Mouse (Mus musculus) ovary, postnatal 36 days (tissue): ENCODE results near the gene Rhob.
"Not testable (repeated sequence)": the region's sequence is repeated elsewhere in the genome, so short reads cannot be mapped to it uniquely, and the experiment has no call there.

ENCODE experiments used
- DNase-seq: peaks from one replicate; pipeline ENCODE4 v3.0.0; 2022; ENCODE audit warnings: low spot score, mixed read lengths

Gene Rhob

DNA sequence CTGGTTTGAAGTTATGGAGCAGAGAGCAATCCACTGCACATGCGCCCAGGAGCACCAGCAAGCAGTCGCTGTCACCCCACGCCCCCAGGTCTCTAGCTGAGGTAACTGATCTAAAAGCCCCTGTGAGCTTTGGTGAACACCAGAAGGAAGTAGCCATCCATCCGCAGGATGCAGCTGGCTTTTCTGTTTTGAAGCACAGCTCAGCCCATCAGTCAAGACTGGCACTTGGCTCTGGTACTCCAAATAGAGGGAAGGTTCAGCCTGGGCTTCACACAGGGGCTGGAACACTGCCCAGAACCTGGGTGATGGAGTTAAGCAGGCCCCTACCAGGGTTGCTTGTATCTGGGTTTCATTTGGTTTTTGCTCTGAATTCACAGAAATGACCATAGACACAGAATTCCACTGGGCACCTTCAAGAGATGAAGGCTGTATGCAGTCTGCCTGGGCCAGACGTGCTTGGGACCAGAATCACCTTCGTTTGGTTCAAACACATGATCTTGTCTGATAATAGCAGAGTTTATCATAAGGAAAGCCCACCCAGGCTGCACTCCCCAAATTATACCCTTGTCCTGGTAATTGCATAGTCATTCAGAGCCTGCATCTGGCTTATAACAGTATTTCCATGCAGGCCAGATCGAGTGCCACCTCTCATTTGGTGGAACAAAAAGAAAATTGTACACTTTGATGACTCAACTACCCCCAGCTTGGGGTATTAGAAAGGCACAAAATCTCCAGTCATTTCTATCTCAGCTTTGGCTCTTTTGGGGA, 27.0 kb downstream of the Rhob start:
- DNase-seq = no peak

DNA sequence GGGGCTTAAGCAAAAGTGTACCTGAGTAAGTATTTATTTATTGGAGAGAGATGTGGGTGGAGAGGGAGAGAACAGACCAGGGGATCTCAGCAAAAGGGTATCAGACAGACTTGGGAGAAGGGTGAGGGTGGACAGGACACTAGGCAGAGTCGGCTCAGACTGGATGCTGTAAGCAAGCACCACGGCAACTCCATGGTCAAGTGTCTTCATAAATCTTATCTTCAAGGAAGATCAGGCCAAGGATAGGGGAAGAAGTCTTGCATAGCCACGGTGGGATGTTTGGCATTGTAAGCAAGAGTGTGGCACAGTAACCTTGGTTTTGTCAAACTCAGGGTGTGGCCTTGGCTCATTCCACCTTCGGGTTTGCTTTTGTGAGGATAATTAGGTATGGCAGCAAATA, 27.8 kb downstream of the Rhob start:
- no peak for DNase-seq

DNA sequence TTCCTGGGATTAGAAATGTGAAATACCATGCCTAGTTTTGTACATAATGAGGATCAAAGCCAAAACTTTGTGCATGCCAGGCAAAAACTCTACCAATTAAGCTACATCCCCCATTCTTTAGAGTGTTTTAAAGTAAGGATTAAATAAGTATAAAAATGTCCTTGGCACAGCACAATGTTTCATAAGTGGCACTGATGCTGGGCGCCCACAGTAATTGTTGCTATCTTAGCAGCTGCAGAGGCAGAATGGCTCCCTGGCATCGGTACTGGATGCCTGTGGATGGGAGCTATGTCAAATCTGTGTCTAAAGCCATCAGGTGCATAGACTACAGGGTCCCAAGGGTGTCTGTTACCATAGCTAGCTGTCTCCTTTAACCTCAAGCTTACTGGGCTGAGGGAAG, 28.8 kb downstream of the Rhob start:
- no peak for DNase-seq

DNA sequence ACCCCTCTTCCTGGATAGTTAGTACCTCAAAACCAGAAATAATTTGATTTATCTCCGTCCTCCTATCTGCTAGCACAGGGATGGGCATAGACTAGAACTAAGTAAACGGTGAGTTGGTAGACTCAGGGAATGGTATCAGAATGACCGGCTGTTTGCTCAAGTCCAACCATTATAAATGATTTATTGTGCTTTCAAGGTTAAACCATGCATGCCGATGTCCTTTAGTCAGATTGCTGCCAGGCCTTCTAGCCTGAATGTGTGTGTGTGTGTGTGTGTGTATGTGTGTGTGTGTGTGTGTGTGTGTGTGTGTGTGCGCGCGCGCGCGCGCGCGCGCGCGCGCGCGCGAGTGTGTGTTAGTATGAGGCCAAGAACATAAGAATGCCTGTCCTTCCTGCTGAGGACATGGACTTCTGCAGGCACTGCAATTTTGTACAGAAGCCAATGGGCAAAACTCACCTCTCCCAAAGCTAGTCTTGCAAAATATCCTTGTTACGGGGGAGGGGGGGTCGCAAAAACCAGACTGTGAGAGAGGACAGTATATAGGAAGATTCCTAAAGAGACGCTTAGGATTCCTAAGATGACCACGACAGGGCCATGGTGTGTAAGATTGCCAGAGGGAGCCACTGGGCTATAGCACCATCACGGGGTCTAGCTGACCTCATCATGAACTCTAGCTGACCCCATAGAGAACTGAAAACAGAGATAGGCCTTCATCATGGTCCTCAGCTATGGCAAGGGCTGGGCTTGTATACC, 29.9 kb downstream of the Rhob start:
- DNase-seq = no peak

GRCm38 (mm10) chr12:8468221-8468865, 31.5 kb downstream of the Rhob start:
- DNase-seq = no peak

- no peak for DNase-seq
Measured at GRCm38 (mm10) chr12:8467029-8467924, 32.5 kb downstream of the Rhob start.

GRCm38 (mm10) chr12:8465680-8466079, 34.1 kb downstream of the Rhob start:
- DNase-seq = no peak

- DNase-seq = no peak
Measured at GRCm38 (mm10) chr12:8464961-8465360, 34.8 kb downstream of the Rhob start.

- no peak for DNase-seq
Measured at GRCm38 (mm10) chr12:8463599-8464160, 36.1 kb downstream of the Rhob start.

- DNase-seq = no peak
Measured at GRCm38 (mm10) chr12:8462533-8462932, 37.3 kb downstream of the Rhob start.

GRCm38 (mm10) chr12:8461575-8461974, 38.2 kb downstream of the Rhob start:
- DNase-seq = not testable (repeated sequence)

DNA sequence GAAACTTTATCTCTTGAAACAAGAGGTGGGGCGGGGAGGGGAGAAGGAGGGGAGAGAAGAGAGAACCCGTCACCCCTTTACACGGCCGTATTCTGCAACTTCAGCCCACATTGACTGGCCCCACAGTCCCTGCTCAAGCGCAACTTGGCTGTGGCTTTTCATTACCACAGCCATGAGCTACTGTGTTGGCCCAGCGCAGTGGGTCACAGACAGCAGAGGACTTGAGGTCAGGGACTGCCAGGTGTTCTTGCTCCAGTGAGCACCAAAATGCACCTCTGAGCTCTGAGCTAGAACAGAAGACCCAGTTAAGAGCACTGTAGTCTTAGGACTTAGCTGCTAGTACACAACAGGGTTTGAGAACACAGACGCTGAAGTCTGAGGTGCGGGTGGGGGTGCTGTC, 41.4 kb downstream of the Rhob start:
- no peak for DNase-seq

GRCm38 (mm10) chr12:8457052-8457451, 42.8 kb downstream of the Rhob start:
- DNase-seq = no peak

DNA sequence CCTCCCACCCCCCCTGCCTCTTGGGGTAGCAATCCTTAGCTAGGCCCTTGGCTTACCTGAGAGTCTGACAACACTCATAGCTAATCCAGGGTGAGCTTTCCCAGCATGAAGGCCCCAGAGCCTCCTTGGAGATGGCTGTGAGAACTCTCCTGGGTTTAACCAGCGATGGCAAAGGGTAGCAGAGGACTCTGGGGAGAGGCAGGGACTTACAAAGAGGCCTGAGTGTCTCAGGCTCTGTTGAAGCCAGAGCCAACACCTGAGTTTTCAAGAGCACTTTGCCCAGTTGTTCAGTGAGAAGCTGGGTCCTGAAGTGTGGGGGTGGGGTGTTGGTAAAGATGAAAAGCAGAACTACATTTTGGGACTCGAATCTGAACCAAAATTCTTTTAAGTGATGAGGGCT, 44.8 kb downstream of the Rhob start:
- no peak for DNase-seq

- DNase-seq = no peak
Measured at GRCm38 (mm10) chr12:8454487-8454886, 45.3 kb downstream of the Rhob start.

- no peak for DNase-seq
Measured at GRCm38 (mm10) chr12:8452766-8453621, 46.8 kb downstream of the Rhob start.

DNA sequence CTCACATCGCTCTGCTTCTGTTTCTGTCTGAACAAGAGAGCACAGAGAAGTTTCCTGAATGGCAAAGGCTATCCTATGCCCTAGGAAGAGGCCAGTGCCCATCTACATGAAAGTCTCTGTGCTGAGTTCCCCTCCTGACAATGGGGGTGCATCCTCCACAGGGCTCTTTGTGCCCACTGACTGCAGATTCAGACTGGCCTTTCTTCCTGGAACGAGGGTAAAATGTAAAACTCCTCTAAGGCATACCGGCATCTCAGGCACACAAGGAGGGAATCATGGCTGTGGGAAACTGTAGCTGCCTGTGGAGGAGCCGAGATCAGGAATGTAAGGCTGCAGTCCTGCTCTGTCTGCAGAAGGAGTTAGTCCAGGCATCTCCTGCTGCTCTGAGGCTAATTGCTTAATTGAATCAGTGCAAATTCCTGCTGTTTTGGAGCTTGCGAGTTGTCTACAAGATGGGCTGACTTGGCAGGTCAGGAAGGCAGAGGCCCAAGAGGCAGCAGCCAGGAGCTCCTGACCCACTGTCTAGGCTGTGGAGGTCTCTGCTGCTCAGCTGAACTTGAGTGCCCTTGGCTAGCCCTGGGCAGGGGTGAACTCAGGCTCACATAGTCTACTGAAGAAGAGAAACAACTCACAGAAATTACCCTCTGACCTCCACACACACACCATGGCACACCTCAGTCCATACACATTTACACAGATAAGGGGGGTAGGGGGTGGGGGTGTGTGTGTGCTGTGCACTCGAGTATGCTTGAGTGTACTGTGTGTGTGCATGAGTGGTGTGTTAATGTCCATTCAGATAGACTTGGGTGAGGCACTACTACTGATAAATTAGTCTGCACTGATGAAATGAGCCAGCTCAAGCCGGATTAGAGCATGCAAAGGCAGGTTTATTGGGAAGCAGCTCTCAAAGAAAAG, 48.0 kb downstream of the Rhob start:
- DNase-seq = no peak

GRCm38 (mm10) chr12:8450639-8451038, 49.2 kb downstream of the Rhob start:
- DNase-seq = no peak

- no peak for DNase-seq
Measured at GRCm38 (mm10) chr12:8450028-8450427, 49.8 kb downstream of the Rhob start.
